Mouse (Mus musculus): Measurements from ENCODE around the gene Tollip. TPM values are rescaled to one million over a fixed set of nuclear protein-coding genes. Genes with fewer than 3 reads are reported as not detected.

Gene Tollip
- polyA plus RNA-seq (2016; fragmentation: Nextera tagmentation; extraction: Ambion mirVana), result 69.2 and 76.2 TPM in 2 replicates

DNA sequence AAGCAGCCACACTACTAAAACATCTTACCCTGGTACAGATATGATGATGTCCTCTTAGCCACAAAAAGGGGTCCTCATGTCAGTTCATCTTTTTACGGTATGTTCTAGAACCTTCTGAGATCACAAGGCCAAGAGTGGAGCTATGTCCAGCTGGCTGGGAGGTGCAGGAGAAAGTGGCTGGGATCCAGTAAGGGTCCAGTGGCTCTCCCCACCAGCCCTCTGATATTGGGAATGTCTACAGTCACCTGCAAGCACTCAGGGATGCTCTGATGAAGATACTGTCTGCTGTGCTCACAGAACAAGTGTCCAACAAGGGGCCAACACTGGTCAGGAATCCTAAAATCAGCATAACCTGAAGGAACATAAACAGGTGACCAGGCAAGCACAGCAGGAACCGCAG lies at the start of gene Tollip:
Tollip (minus strand) TSS at position 101 of the 400 bp plus-strand sequence.
- ATAC-seq (ENCODE audit: low FRiP score), result no peak
- H3K9ac ChIP-seq, result no peak within 1 kb of the TSS
- no peak within 1 kb of the TSS for H3K4me2 ChIP-seq
- no peaks in the 10 kb centered on the region for H3K9me3 ChIP-seq
- 84% methylated on average over 2 of the region's 2 CpGs for WGBS
- H3K4me1 ChIP-seq, result 0 out of 2 replicates have a peak, but pooled peaks cover under 1% of the 10 kb centered on the region
- H3K27me3 ChIP-seq, result no peaks in the 10 kb centered on the region
- H3K36me3 ChIP-seq (replicated peaks), result no peaks in the 10 kb centered on the region
- no peak within 1 kb of the TSS for H3K27ac ChIP-seq
- no peak within 1 kb of the TSS for H3K4me3 ChIP-seq (replicated peaks)

DNA sequence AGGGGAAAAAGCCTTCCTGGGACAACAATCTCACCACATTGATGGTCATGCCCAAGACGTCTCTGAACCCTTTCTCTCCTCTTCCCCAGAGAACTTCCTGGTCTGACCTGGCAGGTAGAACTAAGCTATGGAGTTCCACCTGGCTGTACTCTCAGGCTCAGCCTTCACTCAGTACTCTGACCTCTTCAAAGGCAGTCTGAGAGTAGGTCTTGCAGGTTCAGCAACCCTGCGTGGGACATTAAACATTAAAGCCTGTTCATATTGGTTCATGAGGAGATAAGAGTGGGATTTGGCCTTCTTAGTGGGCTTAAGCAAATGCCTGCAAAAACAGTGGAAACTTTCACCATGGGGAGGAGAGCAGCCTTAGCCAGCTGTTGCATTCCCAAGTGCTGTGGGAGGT lies 48.0 kb upstream of the Tollip start:
- no peak overlapping the region for H3K9ac ChIP-seq
- no peak for ATAC-seq (ENCODE audit: low FRiP score)
- no peaks in the 10 kb centered on the region for H3K27me3 ChIP-seq
- H3K4me3 ChIP-seq (replicated peaks), result no peak overlapping the region
- no peak overlapping the region for H3K27ac ChIP-seq
- H3K4me1 ChIP-seq, result peaks cover 63% of the 10 kb centered on the region
- no peaks in the 10 kb centered on the region for H3K9me3 ChIP-seq
- no peaks in the 10 kb centered on the region; the same call in 1 of the 2 replicates for H3K36me3 ChIP-seq (replicated peaks)
- no peak overlapping the region for H3K4me2 ChIP-seq
- 85% methylated on average over 2 of the region's 2 CpGs for WGBS

DNA sequence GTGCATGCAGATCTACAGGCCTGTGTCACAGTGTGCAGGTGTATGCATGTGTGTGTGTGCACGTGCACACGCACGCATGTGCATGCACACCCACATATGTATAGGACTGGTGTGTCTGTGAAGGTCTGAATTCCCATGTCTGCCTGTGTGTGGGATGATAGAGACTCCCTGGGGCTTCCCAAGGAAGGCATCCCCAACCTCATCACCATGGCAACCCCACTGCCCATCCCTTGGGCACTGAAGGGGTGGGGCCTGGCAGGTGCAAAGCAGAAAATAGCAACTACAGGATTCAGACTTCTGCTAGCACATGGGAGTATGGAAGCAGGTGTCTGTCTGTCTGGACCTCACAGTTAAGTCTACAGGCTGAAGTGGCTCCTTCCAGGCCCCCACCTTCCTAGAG lies 44.2 kb upstream of the Tollip start:
- Histone ChIP-seq H3K36me3 (replicated peaks) (no peaks in the 10 kb centered on the region; the same call in 1 of the 2 replicates), H3K9ac (no peak overlapping the region), H3K9me3 (no peaks in the 10 kb centered on the region), H3K4me3 (replicated peaks) (no peak overlapping the region), H3K27me3 (no peaks in the 10 kb centered on the region), H3K27ac (0 out of 2 replicates have a peak overlapping the region, but pooled peaks have one; percentile 25), H3K4me1 (peaks cover 65% of the 10 kb centered on the region), H3K4me2 (no peak overlapping the region)
- ATAC-seq (ENCODE audit: low FRiP score), result 0 out of 2 replicates have a peak, but pooled peaks have one; percentile 17
- WGBS, result 95% methylated on average over 3 of the region's 3 CpGs

DNA sequence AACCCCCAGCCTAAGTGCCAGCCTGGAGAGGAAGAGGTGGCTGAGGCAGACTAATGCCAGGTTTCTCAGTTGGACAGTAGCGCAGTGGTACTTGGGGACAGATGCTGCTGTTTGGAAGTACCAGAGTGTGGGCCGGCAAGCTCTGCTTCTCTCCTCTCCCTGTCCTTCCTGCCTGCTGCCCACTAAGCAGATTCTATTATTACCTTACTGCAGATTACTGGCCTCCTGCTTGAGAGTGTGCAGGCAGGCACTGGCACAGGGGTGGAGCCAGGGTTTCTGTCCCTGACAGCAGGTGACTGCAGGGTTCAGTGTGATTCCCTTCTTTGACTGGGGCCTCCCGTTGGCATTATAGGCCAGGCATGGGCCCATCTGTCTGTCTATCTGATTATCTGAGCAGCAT lies 43.2 kb upstream of the Tollip start:
- Histone ChIP-seq H3K27ac (no peak overlapping the region), H3K36me3 (replicated peaks) (no peaks in the 10 kb centered on the region; the same call in 1 of the 2 replicates)

DNA sequence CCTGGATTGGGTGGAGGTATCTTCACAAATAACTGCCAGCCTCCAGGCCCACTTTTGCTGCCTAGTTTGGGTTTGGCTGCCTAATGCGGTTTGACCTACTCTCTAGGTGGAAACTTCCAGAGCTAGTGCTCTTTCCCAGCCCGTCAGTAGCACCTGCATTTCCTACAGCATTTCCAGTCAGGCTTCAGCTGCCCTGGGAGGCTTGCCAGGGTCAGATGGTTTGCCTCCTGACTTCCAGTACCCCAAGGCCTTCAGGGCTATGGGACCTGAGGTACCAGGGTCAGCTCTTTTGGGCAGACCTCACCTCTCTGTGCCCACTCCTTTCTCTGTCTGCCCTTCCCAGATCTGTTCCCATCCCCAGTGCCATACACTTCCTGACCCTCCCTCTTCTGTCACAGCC lies 42.6 kb upstream of the Tollip start:
- no peaks in the 10 kb centered on the region for H3K9me3 ChIP-seq
- no peak overlapping the region for H3K9ac ChIP-seq
- no peak overlapping the region for H3K4me3 ChIP-seq (replicated peaks)
- no peak for ATAC-seq (ENCODE audit: low FRiP score)
- H3K27ac ChIP-seq, result no peak overlapping the region
- H3K36me3 ChIP-seq (replicated peaks), result no peaks in the 10 kb centered on the region; the same call in 1 of the 2 replicates
- H3K27me3 ChIP-seq, result no peaks in the 10 kb centered on the region
- H3K4me1 ChIP-seq, result peaks cover 80% of the 10 kb centered on the region
- 91% methylated on average over 2 of the region's 2 CpGs for WGBS
- no peak overlapping the region for H3K4me2 ChIP-seq

More for the DNA sequence above, 43.2 kb upstream of the Tollip start:
- Histone ChIP-seq H3K4me1 (peaks cover 76% of the 10 kb centered on the region), H3K4me2 (no peak overlapping the region), H3K4me3 (replicated peaks) (no peak overlapping the region), H3K9me3 (no peaks in the 10 kb centered on the region), H3K9ac (no peak overlapping the region), H3K27me3 (no peaks in the 10 kb centered on the region)
- ATAC-seq (ENCODE audit: low FRiP score), result no peak
- WGBS, result 89% methylated on average over 3 of the region's 3 CpGs

DNA sequence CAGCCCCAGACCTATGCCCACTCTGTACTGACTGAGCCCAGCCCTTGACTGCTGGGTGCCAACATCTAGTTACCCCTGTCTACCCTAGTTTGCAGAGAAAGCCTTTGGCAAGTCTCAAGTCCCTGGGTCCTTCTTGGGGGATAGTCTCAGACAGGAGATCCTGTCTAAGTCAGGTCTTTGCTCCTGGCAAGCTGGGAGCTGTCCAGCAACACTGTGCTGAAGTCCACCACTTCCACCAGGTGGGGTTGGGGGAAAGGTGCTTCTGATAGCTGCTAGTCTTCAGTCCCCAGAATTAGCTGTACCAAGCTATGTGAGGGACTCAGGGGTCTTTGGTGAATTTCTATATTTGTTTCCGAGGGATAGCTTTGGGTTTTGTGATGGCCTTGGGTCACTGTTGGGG lies 40.8 kb upstream of the Tollip start:
- H3K4me3 ChIP-seq (replicated peaks), result no peak overlapping the region

DNA sequence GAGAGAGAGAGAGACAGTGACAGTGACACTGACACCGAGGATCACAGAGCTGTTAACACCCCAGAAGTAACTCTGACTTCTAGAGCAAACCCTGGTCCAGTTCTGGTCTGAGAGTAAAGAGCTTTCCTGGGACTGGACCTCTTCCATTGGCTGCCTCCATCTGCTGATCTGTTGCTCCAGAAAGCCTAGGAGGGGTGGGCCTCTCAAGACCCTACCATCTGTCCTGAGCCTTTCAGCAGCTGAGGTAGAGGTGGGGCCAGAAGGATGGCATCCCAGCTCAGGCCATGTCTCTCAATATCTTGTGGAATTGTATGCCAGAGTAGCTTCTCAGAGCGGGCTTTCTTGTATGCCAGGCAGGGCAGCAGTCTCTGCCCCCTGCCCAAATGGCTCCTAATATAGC lies 39.9 kb upstream of the Tollip start:
- Histone ChIP-seq H3K4me3 (replicated peaks) (no peak overlapping the region), H3K36me3 (replicated peaks) (0 out of 2 replicates have a peak, but pooled peaks cover 2% of the 10 kb centered on the region), H3K9me3 (no peaks in the 10 kb centered on the region), H3K27ac (no peak overlapping the region), H3K4me1 (peaks cover 94% of the 10 kb centered on the region), H3K27me3 (no peaks in the 10 kb centered on the region), H3K4me2 (no peak overlapping the region), H3K9ac (no peak overlapping the region)
- 95% methylated on average over 2 of the region's 2 CpGs for WGBS
- no peak for ATAC-seq (ENCODE audit: low FRiP score)

More for the DNA sequence above, 40.8 kb upstream of the Tollip start:
- H3K9ac ChIP-seq, result no peak overlapping the region
- no peak overlapping the region for H3K27ac ChIP-seq
- H3K4me2 ChIP-seq, result no peak overlapping the region
- no peaks in the 10 kb centered on the region for H3K9me3 ChIP-seq
- H3K4me1 ChIP-seq, result peaks cover 89% of the 10 kb centered on the region
- H3K36me3 ChIP-seq (replicated peaks), result no peaks in the 10 kb centered on the region
- no peaks in the 10 kb centered on the region for H3K27me3 ChIP-seq
- WGBS, result 82% methylated on average over 1 of the region's 1 CpGs
- no peak for ATAC-seq (ENCODE audit: low FRiP score)

DNA sequence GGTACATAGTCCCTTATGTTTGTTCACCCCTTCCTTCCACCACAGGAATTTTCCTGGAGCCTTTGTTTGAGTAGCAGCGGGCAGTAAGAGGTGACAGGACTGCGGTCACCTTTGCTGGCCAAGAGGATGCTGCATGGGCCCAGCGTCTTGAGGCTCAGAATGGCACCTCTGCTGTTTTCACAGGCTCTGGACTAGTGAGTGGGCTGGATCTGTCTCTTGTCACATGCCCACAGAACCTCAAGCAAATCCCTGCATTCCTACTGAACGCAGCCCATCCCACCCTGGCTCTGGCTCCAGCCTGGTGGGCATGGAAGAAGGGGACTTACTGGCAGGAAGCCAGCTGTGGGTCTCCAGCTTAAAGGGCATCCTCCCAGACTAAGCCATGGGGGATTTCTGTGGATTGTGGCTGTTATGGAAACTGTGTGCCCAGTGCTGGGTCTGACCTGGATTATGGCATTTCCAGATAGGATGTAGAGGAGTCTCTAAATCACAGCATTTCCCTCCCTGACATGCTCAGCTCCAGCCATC lies 39.3 kb upstream of the Tollip start:
- H3K27ac ChIP-seq, result no peak overlapping the region
- H3K27me3 ChIP-seq, result no peaks in the 10 kb centered on the region
- no peak overlapping the region for H3K9ac ChIP-seq
- no peak overlapping the region for H3K4me3 ChIP-seq (replicated peaks)
- no peak overlapping the region for H3K4me2 ChIP-seq
- 79% methylated on average over 4 of the region's 4 CpGs for WGBS
- H3K9me3 ChIP-seq, result no peaks in the 10 kb centered on the region
- H3K36me3 ChIP-seq (replicated peaks), result peaks cover 4% of the 10 kb centered on the region
- ATAC-seq (ENCODE audit: low FRiP score), result no peak
- peaks cover 93% of the 10 kb centered on the region for H3K4me1 ChIP-seq

DNA sequence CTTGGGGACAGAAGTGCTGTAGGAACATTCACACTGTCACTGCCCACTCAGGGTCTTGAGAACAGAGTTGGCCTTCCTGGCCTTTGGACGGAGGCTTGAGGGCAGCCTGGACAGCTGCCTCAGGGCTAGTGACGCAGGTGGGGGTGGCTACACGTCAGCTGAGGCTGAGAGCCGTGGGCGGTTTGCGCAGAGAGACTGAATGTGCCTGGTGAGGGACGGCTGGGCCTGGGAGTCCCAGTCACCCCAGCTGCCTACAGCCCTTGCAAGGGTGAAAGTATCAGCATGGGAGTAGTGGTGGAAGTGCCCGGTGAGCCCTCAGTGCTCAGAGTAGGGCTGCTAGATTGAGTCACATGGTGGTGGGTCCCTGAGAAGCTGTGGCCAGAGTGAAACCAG lies 37.9 kb upstream of the Tollip start:
- H3K36me3 ChIP-seq (replicated peaks), result peaks cover 14% of the 10 kb centered on the region
- H3K4me3 ChIP-seq (replicated peaks), result no peak overlapping the region
- ATAC-seq (ENCODE audit: low FRiP score), result no peak
- H3K27ac ChIP-seq, result no peak overlapping the region
- H3K4me2 ChIP-seq, result no peak overlapping the region
- H3K27me3 ChIP-seq, result no peaks in the 10 kb centered on the region
- peaks cover 93% of the 10 kb centered on the region for H3K4me1 ChIP-seq
- no peaks in the 10 kb centered on the region for H3K9me3 ChIP-seq
- WGBS, result 86% methylated on average over 8 of the region's 8 CpGs
- no peak overlapping the region for H3K9ac ChIP-seq

DNA sequence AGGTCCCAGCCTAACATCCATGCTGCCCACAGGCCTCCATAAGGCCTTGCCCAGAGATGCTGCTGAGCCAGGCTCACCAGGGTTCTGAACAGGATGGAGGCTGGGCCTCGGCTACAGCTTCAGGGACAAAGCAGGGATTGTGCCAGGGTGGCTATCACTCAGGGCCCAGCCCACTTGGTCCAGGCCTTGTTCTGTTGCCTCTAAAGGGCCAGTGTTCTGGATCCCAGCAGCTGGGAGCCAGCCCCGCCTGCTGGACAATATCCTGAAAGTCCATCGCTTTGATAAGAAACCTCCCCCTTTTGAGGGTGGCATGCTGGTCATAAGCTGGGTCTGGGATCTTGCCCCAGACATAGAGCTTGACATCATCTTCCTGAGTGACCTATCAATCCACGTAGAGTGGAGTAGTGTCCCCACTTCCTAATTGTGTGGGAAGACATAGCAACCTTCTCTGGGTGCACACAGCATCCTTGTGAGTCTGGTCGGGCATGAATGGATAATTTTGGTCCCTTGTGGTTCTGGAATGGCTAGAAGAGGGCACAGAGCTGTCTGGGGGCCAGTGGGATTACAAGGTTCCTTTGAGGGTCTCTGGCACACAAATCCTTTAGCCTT lies 37.4 kb upstream of the Tollip start:
- H3K4me2 ChIP-seq, result no peak overlapping the region
- ATAC-seq (ENCODE audit: low FRiP score), result no peak
- H3K36me3 ChIP-seq (replicated peaks), result peaks cover 14% of the 10 kb centered on the region
- H3K4me3 ChIP-seq (replicated peaks), result no peak overlapping the region
- H3K9me3 ChIP-seq, result no peaks in the 10 kb centered on the region
- H3K27ac ChIP-seq, result no peak overlapping the region
- H3K9ac ChIP-seq, result no peak overlapping the region
- peaks cover 88% of the 10 kb centered on the region for H3K4me1 ChIP-seq
- no peaks in the 10 kb centered on the region for H3K27me3 ChIP-seq
- WGBS, result 75% methylated on average over 5 of the region's 5 CpGs

DNA sequence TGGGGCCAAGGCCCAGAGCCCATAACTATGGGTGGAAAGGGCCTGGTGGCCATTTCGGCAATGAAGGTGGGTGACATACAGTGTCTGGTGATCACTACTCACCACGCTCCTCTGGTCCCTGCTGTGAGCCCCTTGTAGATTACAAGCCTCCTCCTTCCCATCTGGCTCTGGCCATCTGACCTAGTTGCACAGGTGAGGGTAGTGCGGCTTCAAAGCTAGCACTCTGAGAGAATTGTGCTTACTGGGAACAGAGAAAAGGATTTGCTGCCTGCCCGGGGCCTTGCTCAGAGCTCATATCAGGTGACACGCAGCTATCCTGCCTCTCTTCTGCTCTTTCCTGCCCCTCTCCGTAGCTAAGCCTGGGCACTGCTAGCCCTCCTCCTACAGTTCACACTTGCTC lies 35.3 kb upstream of the Tollip start:
- no peaks in the 10 kb centered on the region for H3K9me3 ChIP-seq
- no peak overlapping the region for H3K9ac ChIP-seq
- H3K4me1 ChIP-seq, result peaks cover 78% of the 10 kb centered on the region
- 76% methylated on average over 6 of the region's 6 CpGs for WGBS
- peaks cover 14% of the 10 kb centered on the region for H3K36me3 ChIP-seq (replicated peaks)
- H3K4me2 ChIP-seq, result no peak overlapping the region
- H3K27me3 ChIP-seq, result peaks cover under 1% of the 10 kb centered on the region; the same call in 1 of the 2 replicates
- H3K27ac ChIP-seq, result no peak overlapping the region
- ATAC-seq (ENCODE audit: low FRiP score), result no peak
- H3K4me3 ChIP-seq (replicated peaks), result no peak overlapping the region

DNA sequence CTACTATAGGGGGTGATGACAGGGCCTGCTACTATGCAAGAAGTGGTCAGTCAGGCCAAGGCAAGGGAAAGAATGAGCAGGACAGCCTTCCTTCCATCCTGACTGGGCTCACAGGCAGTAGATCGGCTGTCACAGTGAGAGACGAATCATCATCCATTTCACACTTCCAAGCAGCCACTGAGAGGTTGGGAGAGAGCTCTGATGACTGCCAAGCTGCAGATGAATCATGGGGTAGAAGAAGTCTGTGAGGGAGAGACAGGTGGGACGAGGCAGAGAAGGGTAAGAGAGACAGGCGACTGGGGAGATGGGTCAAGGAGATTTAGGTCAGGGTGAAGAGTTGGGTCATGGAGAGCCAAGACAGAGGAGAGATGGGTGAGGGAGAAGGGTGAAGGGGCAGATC lies 34.6 kb upstream of the Tollip start:
- Histone ChIP-seq H3K36me3 (replicated peaks) (peaks cover 14% of the 10 kb centered on the region), H3K27me3 (peaks cover 6% of the 10 kb centered on the region), H3K4me2 (no peak overlapping the region), H3K4me1 (peaks cover 77% of the 10 kb centered on the region), H3K9me3 (no peaks in the 10 kb centered on the region), H3K9ac (no peak overlapping the region), H3K4me3 (replicated peaks) (no peak overlapping the region), H3K27ac (no peak overlapping the region)
- ATAC-seq (ENCODE audit: low FRiP score), result no peak
- 86% methylated on average over 4 of the region's 4 CpGs for WGBS

DNA sequence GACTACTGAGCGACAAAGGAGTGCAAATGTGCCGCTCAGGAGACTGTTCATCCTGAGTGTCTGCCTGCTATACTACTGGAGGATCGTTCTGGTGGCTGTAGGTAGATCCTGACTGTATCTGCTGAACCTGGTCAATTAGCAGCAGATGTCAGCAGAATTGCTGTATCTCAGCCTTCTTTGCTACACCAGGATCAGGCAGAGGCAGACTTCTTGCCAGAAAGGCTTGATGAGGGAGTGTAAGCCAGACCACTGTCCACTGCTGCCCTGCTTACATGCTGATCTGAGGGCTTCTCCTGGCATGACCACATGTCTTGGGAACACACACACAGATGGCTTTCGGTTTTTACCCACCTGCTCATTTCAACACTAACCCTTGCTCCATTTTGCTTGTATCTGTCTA lies 33.5 kb upstream of the Tollip start:
- peak overlapping the region; percentile 97 for H3K4me3 ChIP-seq (replicated peaks)
- peak overlapping the region; percentile 100; the same call in 1 of the 2 replicates for H3K9ac ChIP-seq
- ATAC-seq (ENCODE audit: low FRiP score), result no peak
- 93% methylated on average over 4 of the region's 4 CpGs for WGBS
- no peaks in the 10 kb centered on the region for H3K9me3 ChIP-seq
- H3K4me2 ChIP-seq, result peak overlapping the region; percentile 89
- H3K36me3 ChIP-seq (replicated peaks), result peaks cover 14% of the 10 kb centered on the region
- no peak overlapping the region for H3K27ac ChIP-seq
- H3K27me3 ChIP-seq, result peaks cover 12% of the 10 kb centered on the region
- H3K4me1 ChIP-seq, result peaks cover 68% of the 10 kb centered on the region
